ENCODE assay signal across 12 mouse cellular contexts in genomic region chr19:44708885-44709284, GRCm38 (mm10). TPM values are rescaled to one million over a fixed set of nuclear protein-coding genes. Genes with fewer than 3 reads are reported as not detected.
DNase-seq lines count a peak whose midpoint lies in the region; ATAC-seq and TF ChIP-seq lines count a peak whose summit lies in the region.
"Had no signal": no experiment of that assay in that cellular context is flagged by ENCODE, and none has a peak within 500 bp of the region (broad histone marks: within the 10 kb centered on the region; RNA-seq: fewer than 3 reads in every experiment).

No protein-coding gene starts in this region.

- H3K36me3 ChIP-seq in kidney, embryonic 16.5 days (ENCODE audit: insufficient read depth, low read length) = no peaks in the 10 kb centered on the region
- H3K36me3 ChIP-seq in heart, postnatal 0 days (replicated peaks; ENCODE audit: control insufficient read depth, insufficient read depth, low read length) = no peaks in the 10 kb centered on the region
- H3K36me3 ChIP-seq: embryonic facial prominence, embryonic 15.5 days had no signal

- no peaks in the 10 kb centered on the region for H3K27me3 ChIP-seq in kidney, embryonic 16.5 days (ENCODE audit: insufficient read depth, low read length)
- no peaks in the 10 kb centered on the region for H3K27me3 ChIP-seq in heart, postnatal 0 days (ENCODE audit: control insufficient read depth, insufficient read depth, low read length)

- 47% methylated on average over 3 of the region's 3 CpGs for WGBS in kidney, embryonic 16.5 days
- WGBS in heart, postnatal 0 days = 0% methylated on average over 3 of the region's 3 CpGs

- no peak for TF ChIP-seq EP300 in heart, postnatal 0 days (IDR thresholded peaks at IDR 0.05; ENCODE audit: low read depth)

- H3K27ac ChIP-seq in kidney, embryonic 16.5 days (ENCODE audit: low read length) = no peak overlapping the region
- H3K27ac ChIP-seq in heart, postnatal 0 days (ENCODE audit: low read depth) = no peak overlapping the region
- H3K27ac ChIP-seq: embryonic facial prominence, embryonic 15.5 days; layer of hippocampus, adult 2 months; macrophage had no signal

- H3K4me1 ChIP-seq in kidney, embryonic 16.5 days (ENCODE audit: insufficient read depth, low read length) = no peaks in the 10 kb centered on the region
- no peaks in the 10 kb centered on the region for H3K4me1 ChIP-seq in heart, postnatal 0 days (ENCODE audit: control insufficient read depth, insufficient read depth)
- H3K4me1 ChIP-seq: embryonic facial prominence, embryonic 15.5 days had no signal

- H3K4me2 ChIP-seq in kidney, embryonic 16.5 days (replicated peaks; ENCODE audit: low read depth, low read length) = no peak overlapping the region
- H3K4me2 ChIP-seq in heart, postnatal 0 days (ENCODE audit: low read depth, low read length) = no peak overlapping the region
- H3K4me2 ChIP-seq: embryonic facial prominence, embryonic 15.5 days had no signal

- DNase-seq in kidney, postnatal 10 days = peak; percentile 61
- DNase-seq in adrenal gland, adult 18-20 months (ENCODE audit: low spot score in 2 of 2) = peak; percentile 69
- peak; percentile 29 for DNase-seq in heart, postnatal 0 days (ENCODE audit: low spot score)
- DNase-seq in lung, postnatal 25 days (ENCODE audit: low spot score) = peak; percentile 11
- DNase-seq in cerebellum, postnatal 4 days (ENCODE audit: low spot score in 2 of 2) = no peak
- no peak for DNase-seq in layer of hippocampus, adult 18-20 months (ENCODE audit: low spot score in 2 of 2)
- DNase-seq: cerebellum, adult 8-10 months had no signal

- H3K9ac ChIP-seq in kidney, embryonic 16.5 days (replicated peaks; ENCODE audit: low read length) = no peak overlapping the region
- no peak overlapping the region for H3K9ac ChIP-seq in heart, postnatal 0 days (replicated peaks; ENCODE audit: low read depth, low read length)
- H3K9ac ChIP-seq: embryonic facial prominence, embryonic 15.5 days had no signal

- H3K9me3 ChIP-seq in kidney, embryonic 16.5 days (ENCODE audit: low read length) = peaks cover 7% of the 10 kb centered on the region; the same call in 1 of the 2 replicates
- no peaks in the 10 kb centered on the region for H3K9me3 ChIP-seq in heart, postnatal 0 days (replicated peaks; ENCODE audit: control insufficient read depth, low read length)
- H3K9me3 ChIP-seq: embryonic facial prominence, embryonic 15.5 days had no signal

- no peak for TF ChIP-seq CTCF in heart, postnatal 0 days (IDR thresholded peaks at IDR 0.05; ENCODE audit: low read depth)

- ATAC-seq in kidney, embryonic 16.5 days (ENCODE audit: low FRiP score, low TSS enrichment) = no peak
- peak; percentile 83 for ATAC-seq in heart, postnatal 0 days (ENCODE audit: insufficient read depth, low read depth)
- ATAC-seq in erythroblast, adult 5-6 weeks (replicated peaks; ENCODE audit: low FRiP score, poor library complexity, severe bottlenecking) = no peak

- no peak overlapping the region for H3K4me3 ChIP-seq in kidney, embryonic 16.5 days (ENCODE audit: low read length)
- no peak overlapping the region for H3K4me3 ChIP-seq in heart, postnatal 0 days (ENCODE audit: low read depth, low read length)
- H3K4me3 ChIP-seq: embryonic facial prominence, embryonic 15.5 days; layer of hippocampus, adult 2 months had no signal

RNA-seq across cellular contexts. Expression of gene Pax2, which starts 47.0 kb away (rescaled TPM):
- polyA plus RNA-seq in kidney, embryonic 16.5 days (2015; fragmentation: Nextera tagmentation; extraction: Ambion mirVana) = 23.8 and 33.2 TPM in 2 replicates
- total RNA-seq in adrenal gland, adult 18-20 months (2021) = not detected
- not detected in 2 replicates for total RNA-seq in heart, postnatal 0 days (2014; rRNA removed; ENCODE audit: low replicate concordance)
- not detected in 2 replicates for polyA plus RNA-seq in heart, postnatal 0 days (2015; fragmentation: Nextera tagmentation; extraction: Ambion mirVana)
- total RNA-seq in erythroblast, adult 5-6 weeks (2015; ENCODE audit: low replicate concordance) = not detected in 2 replicates
- total RNA-seq in erythroblast, adult 5-6 weeks (2017; ENCODE audit: low replicate concordance) = not detected in 2 replicates
- total RNA-seq in layer of hippocampus, adult 18-20 months (2021) = under 1 TPM; 0.48 to 0.50 TPM
- polyA plus RNA-seq: macrophage had no signal

Comparison
In these comparisons a context has a peak if more than half of its experiments do, and no peak if none do; other contexts are left out.
1. DNase-seq: peak in kidney, postnatal 10 days (single experiment), adrenal gland, adult 18-20 months (2 of 2), heart, postnatal 0 days (single experiment) and lung, postnatal 25 days (single experiment); none in cerebellum, postnatal 4 days (0 of 2) and layer of hippocampus, adult 18-20 months (0 of 2).